Mouse (Mus musculus): ENCODE measurements around the gene Selenok.

GRCm38 (mm10) chr14:30024387-30024786 lies 56.3 kb downstream of the Selenok start:
- TF ChIP-seq POLR2A (IDR thresholded peaks at IDR 0.05; ENCODE audit: low read depth, low read length), result no peak
- no peak for TF ChIP-seq CTCF (IDR thresholded peaks at IDR 0.05; ENCODE audit: borderline replicate concordance, insufficient read depth, low read length)
